Mouse (Mus musculus) MEL-GATA-1-ER (cell line): ENCODE measurements at regions not wholly inside any gene's neighbourhood (a gene's known extent, or its start where the extent isn't known, plus 50 kb on each side); places are given as distances from the start of the nearest gene placed in this dataset.

Experiments
- DNase-seq: peaks from one replicate; pipeline ENCODE4 v3.0.0-alpha.2; 2012; ENCODE audit warnings: low read depth; ENCODE audit errors: extremely low read depth

- DNase-seq, result no peak
Observed at GRCm38 (mm10) chr12:45745697-45746096, 671.2 kb upstream of the Stxbp6 start.

GRCm38 (mm10) chr12:45744619-45745018 lies 670.1 kb upstream of the Stxbp6 start:
- DNase-seq, result no peak

DNA sequence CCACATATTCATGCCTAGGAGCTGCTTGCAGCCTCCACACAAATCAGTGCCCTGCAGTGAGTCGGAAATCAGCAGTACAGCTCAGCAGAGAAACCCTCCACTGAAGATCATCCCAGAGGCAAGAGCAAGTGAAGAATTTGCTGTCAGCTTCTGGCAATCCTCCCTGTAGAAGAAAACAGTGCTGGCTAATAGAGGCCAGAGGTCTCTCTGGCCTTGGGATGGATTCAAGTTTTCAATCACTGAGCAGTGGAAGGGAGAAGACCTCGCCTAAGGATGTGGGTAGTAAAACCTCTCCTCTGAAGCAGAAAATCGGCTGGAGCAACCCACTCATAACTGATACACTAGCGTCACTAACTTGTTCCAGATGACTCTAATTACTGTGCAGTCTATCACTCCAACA lies 659.2 kb upstream of the Stxbp6 start:
- DNase-seq, result no peak

DNA sequence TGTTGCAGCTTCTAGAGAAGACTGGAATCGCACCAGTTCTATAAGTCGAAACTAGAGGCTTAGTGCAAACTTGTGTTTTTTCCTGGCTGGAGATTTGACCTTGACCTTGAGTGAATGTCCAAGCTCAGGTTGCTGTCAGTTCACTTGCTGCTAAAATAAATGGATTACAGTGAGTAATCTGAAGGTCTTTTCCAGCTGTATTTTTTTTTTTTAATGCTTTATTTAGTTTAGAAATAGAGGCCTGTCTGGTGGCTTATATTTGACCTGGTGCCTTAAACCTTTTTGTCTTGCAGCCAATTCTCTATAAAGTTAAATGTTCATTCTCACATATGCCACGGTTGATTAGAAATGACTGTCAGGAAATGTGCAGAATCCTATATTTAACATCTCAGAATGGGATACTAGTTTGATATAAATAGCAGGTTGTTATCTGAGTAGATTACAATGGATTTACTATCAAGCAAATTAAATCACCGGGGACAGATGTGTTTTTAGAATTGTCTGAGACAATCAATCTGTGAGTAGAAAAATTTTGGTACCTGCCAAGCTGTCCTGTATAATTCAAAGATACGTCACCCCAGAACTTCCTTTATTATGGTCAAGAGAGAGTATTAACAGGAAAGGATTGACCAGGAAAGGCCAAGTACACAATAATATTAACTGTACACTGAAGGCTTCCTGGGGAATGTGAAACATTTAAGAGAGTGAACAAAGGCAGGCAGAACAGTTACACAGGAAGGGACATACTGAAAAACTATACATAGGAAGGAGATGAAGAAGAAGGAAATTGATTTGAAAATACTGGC lies 650.3 kb upstream of the Stxbp6 start:
- no peak for DNase-seq

DNA sequence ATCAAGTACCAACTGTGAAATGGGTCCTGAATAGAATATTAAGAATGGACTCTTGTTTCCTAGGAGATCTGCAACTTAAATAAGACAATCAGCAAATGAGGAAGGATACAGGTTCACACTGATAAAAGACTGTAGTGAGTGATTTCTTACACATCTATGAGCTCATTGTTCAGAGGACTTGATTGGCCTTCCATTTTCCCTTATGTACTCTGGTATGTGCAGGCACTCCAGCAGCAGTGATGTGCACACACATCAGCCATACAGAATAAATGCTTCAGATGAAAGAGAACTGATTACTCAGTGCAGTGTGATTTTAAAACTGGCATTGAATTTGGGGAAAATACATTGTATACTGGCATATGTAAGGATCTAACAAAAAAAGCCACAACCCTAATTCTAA lies 636.8 kb upstream of the Stxbp6 start:
- DNase-seq, result no peak

GRCm38 (mm10) chr12:45710766-45711165 lies 636.3 kb upstream of the Stxbp6 start:
- DNase-seq, result no peak

GRCm38 (mm10) chr12:45689291-45689690 lies 614.8 kb upstream of the Stxbp6 start:
- DNase-seq, result no peak

DNA sequence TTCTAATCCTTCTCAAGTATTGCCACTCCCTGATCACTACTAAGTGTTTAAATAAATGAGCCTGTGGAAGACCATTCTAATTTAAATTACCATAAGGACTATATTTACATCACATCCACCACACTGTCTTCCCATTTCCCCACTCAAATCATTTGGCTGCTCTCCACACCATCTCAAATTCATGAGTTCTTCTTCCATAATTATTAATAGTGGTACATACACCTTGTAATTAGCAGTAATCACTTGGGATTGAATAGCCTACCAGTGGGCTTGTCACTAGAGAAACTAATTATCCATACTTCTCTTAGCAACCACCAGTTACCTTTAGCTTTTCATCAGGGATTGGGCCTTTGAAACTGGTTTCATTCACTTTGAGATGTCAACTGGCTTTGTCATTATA lies 612.3 kb upstream of the Stxbp6 start:
- no peak for DNase-seq

- no peak for DNase-seq
Observed at GRCm38 (mm10) chr12:45672361-45672760, 597.9 kb upstream of the Stxbp6 start.

DNA sequence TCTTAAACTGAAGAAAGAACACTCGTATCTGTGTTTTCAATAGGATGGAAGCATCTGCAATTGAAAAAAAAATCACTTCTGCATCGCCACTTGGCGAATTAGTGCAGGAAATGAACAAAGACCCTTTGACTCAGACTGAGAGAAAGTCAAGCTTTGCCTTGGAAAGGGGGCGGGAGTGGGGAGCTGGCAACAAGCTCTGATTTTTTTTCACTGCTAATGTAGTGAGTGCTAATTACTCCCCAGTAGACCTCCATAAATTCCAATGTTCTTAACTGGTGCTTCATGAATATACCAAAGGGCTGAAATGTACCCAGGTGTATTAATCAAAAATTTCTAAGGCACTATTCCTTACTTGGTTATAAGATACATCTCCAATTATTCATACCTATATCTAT lies 597.0 kb upstream of the Stxbp6 start:
- no peak for DNase-seq

- DNase-seq, result no peak
Observed at GRCm38 (mm10) chr12:45670874-45671553, 596.5 kb upstream of the Stxbp6 start.

DNA sequence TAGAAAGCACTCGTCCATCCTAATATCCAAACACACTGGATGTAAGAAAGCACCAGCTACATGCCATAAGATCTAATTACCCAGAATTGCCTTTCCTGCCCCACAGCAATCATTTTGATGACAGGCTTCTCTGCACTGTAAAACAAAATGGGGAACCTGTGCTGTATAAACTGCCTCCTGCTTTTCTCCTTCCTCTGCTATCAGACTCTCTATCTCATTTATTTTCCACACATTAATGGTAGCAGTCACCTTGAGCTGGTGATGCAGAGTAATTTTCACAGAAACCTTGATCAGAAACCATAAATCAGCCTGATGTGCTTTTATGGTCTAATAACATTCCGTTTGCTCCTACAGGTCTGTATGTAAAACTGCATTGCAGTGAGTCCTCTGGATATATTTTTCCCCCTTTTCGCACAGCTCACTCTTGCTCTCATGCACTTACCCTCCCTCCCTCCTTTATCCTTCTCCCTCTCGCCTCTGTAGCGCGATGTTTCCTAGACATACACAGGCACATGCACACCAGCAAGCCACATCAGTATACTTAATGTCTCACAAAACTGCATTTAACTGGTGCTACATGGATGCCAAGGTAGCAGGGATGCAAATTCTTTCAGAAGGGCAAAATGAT lies 595.9 kb upstream of the Stxbp6 start:
- no peak for DNase-seq

- no peak for DNase-seq
Observed at GRCm38 (mm10) chr12:45659612-45660011, 585.1 kb upstream of the Stxbp6 start.

GRCm38 (mm10) chr12:45656574-45656973 lies 582.1 kb upstream of the Stxbp6 start:
- no peak for DNase-seq

DNA sequence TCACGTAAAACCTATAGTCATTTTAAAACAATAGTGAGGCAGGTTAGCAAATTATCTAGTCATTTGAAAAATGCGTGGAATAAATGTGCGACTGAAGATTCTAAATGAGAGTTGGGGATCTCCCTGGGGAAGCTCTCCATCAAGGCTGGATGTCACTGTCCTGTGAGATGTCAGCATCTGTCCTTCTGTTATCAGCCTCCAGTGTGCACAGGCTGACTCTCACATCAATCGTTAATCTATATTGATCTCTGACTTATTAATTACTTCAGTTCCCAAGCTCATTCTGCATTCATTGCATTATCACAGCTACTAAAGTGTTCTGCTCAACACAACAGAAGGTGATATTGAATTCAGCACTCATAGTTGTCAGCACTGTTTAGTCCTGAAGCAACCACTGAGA lies 574.1 kb upstream of the Stxbp6 start:
- no peak for DNase-seq

DNA sequence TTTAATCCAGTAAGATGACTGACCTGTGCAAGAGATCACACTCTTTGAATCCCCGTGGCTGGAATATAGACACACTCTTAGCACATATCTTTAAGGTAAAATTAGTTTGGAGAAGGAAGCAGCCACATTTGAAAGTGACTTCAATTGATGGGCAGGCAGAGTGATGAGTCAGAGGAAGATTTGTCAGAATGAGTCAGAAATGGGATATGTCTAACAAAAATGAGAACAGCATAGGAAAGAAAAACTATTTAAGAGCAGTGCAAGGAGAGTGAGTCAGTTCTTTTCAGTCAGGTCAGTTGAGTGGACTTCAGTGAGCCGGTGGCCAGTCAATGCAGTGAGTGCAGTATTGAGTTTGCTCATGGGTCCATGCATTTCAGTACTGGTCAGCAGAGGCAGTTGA lies 569.7 kb upstream of the Stxbp6 start:
- DNase-seq, result no peak

DNA sequence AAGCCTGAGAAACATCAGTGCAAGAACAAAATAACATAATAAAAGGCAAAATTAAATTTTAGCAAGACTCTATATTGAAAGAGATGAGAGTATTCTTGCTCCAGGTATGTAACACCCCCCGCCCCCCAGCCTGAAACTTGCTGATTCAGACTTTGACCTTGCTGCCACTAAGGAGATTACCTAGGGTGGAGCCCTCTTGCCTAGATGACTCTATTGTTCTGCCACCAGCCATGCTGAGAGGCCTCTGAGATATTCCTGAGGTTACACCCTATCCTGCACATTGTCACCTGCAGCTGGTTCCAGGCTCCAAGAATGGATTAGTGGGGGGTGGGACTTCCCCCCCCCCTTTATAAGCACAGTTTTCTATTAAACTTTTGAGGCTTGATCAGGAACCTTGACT lies 548.3 kb upstream of the Stxbp6 start:
- DNase-seq, result no peak

DNA sequence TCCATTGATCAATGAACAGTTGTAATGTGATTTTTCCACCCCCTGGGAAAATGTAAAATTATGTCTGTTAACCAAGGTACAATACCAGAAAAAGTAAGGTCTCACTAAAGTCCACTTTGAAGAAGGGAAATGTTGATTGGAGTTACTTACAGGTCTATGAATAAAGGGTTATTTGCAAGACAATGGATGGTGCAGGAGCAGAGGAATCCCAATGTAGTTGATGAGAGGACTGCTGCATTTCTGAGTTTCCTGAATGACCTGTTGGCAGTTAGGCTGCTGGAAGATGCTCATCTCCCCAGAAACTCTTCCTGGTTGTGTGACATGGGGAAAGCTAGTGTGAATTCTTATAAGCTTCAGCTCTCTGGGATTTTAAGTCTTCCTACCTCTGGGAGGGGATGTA lies 545.5 kb upstream of the Stxbp6 start:
- no peak for DNase-seq

GRCm38 (mm10) chr12:45614509-45615150 lies 540.1 kb upstream of the Stxbp6 start:
- no peak for DNase-seq

DNA sequence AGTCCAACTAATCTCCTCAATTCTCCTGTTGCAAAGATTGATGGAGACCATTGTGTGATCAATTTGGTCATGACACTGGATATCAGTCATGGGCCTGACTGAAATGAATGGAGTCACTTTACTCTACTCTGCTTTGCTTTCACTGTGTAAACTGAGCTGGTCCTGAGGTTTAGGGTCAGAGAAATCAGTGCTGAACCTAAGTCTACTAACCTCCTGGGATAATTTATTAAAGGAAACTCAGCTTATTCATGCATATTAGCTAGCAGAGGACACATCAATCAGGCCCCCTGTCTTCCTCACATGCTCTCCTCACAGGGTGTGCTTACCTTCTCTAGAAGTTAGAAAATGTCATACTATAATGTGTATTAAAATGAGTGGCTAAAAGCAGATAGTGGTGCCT lies 539.6 kb upstream of the Stxbp6 start:
- DNase-seq, result no peak

DNA sequence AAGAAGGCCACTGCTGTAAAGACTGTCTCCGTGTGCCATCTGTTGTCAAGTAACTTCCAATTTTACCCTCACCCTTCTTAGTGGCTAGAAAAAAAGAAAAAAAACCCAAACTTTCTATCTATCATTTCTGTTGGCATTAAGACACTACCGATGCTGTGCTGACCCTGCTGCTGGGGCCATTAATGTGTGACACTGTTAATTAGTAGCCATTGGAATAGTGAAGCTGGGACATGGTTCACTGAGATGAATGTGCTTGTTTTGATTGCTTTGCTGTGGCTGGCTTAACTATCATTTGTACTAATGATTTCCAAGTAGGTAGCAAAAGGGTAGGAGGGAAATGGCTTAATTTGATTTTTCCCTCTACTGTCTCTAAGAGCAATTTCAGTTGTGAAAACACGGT lies 524.9 kb upstream of the Stxbp6 start:
- no peak for DNase-seq

GRCm38 (mm10) chr12:45597904-45598570 lies 523.5 kb upstream of the Stxbp6 start:
- no peak for DNase-seq
